Mouse (Mus musculus) erythroblast, embryonic 14.5 days (primary cell): Measurements from ENCODE around the gene Slc28a1.

Experiments
- GATA1 ChIP-seq: IDR thresholded peaks from 2 replicates; pipeline ENCODE4 v1.6.1; 2012; ENCODE audit warnings: low read length, inconsistent platforms, mixed read lengths
- TAL1 ChIP-seq: IDR thresholded peaks from 3 replicates; pipeline ENCODE4 v1.6.1; 2012; ENCODE audit warnings: low read length, inconsistent platforms, mixed read lengths

DNA sequence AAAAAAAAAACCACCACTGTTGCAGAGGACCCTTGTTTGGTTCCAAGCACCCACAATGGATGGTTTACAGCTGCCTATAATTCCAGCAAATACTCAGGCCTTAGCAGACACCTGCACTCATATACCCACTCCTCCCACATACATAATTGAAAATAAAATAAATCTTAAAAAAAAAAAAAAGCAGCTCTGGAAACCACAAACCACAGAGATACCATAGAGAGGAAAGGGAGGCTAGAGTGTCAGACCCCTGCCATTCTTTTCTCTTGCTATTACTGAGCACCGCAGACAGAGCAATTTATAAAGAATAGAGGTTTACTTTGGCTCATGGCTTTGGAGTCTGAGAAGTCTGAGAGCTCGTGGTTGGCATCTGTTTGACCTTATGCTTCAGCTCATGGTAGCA, 8.2 kb downstream of the Slc28a1 start:
- TF ChIP-seq TAL1 = no peak
- no peak for TF ChIP-seq GATA1
